Mouse (Mus musculus) C2C12 (cell line): Measurements from ENCODE around the gene Adgrf5. TPM values are rescaled to one million over a fixed set of nuclear protein-coding genes. Genes with fewer than 3 reads are reported as not detected.

Experiments
- H3K27me3 ChIP-seq: one replicate; pipeline ENCODE4 v1.6.1; 2011; ENCODE audit not compliant: control insufficient read depth, insufficient read depth, insufficient read length
- H3K36me3 ChIP-seq: one replicate; pipeline ENCODE4 v1.6.1; 2011; ENCODE audit not compliant: control insufficient read depth, insufficient read depth
- H3K4me3 ChIP-seq: one replicate; pipeline ENCODE4 v1.5.1; 2011; ENCODE audit warnings: mild to moderate bottlenecking, control low read depth; ENCODE audit not compliant: poor library complexity, insufficient read depth, severe bottlenecking
- H3K79me2 ChIP-seq: one replicate; pipeline ENCODE4 v1.6.1; 2011; ENCODE audit not compliant: control insufficient read depth, insufficient read depth
- H3K79me3 ChIP-seq: one replicate; pipeline ENCODE4 v1.6.1; 2011; ENCODE audit warnings: low read depth, control low read depth
- H3ac ChIP-seq: one replicate; pipeline ENCODE3; 2011; ENCODE audit warnings: low read depth; ENCODE audit not compliant: control insufficient read depth, insufficient read length
- CEBPB ChIP-seq: IDR thresholded peaks from one replicate; pipeline ENCODE4 v1.6.1; 2011; ENCODE audit warnings: low read depth, mild to moderate bottlenecking, control low read depth, moderate library complexity
- CTCF ChIP-seq: IDR thresholded peaks from one replicate; pipeline ENCODE4 v1.5.1; 2011; ENCODE audit not compliant: control insufficient read depth, insufficient read depth, insufficient read length
- FOSL1 ChIP-seq: IDR thresholded peaks from one replicate; pipeline ENCODE4 v1.8.0; 2011; ENCODE audit warnings: mild to moderate bottlenecking, low read length; ENCODE audit not compliant: poor library complexity, insufficient read depth, severe bottlenecking
- MAX ChIP-seq: IDR thresholded peaks from one replicate; pipeline ENCODE4 v1.6.1; 2011; ENCODE audit warnings: mild to moderate bottlenecking, control low read depth
- MYOD1 ChIP-seq: IDR thresholded peaks from one replicate; pipeline ENCODE4 v1.6.1; 2011; ENCODE audit warnings: low read depth; ENCODE audit not compliant: control insufficient read depth, insufficient read length
- MYOG ChIP-seq: IDR thresholded peaks from one replicate; pipeline ENCODE4 v1.6.1; 2011; ENCODE audit not compliant: control insufficient read depth, insufficient read length; ENCODE audit errors: extremely low read depth
- USF1 ChIP-seq: IDR thresholded peaks from one replicate; pipeline ENCODE4 v1.6.1; 2011; ENCODE audit warnings: low read depth, mild to moderate bottlenecking, control low read depth, moderate library complexity
- long read RNA-seq, 2 experiments: library from polyadenylated mRNA; unstranded; transcript quantifications; one replicate each; pipeline ENCODE4 v2.0.0; 2019 to 2020
- polyA plus RNA-seq: library from polyadenylated mRNA; unstranded; fragments of >200 nt; fragmentation: generic; extraction: Trizol; gene quantifications from one replicate; pipeline ENCODE4 v1.2.1, GENCODE M21; 2012; ENCODE audit warnings: missing spikeins

The Adgrf5 gene
- 0.07 TPM for polyA plus RNA-seq
- long read RNA-seq, experiment 1, result 0 reads
- long read RNA-seq, experiment 2, partial matches to known transcripts, result 0 of 1 reads
- long read RNA-seq, experiment 2, other reads (novel, unspliced or antisense), result 1 of 1 reads

- TF ChIP-seq FOSL1 (no peak), MYOG (no peak), MAX (no peak), CTCF (no peak), MYOD1 (no peak), CEBPB (no peak), USF1 (no peak)
- Histone ChIP-seq H3ac (no peak within 1 kb of the TSS), H3K79me2 (no peaks in the 10 kb centered on the region), H3K27me3 (no peaks in the 10 kb centered on the region), H3K4me3 (no peak within 1 kb of the TSS), H3K36me3 (no peaks in the 10 kb centered on the region), H3K79me3 (no peaks in the 10 kb centered on the region)
Measured at GRCm38 (mm10) chr17:43359826-43360619, at the start of gene Adgrf5. Gene Adgrf5 (plus strand): TSS chr17:43360451.

GRCm38 (mm10) chr17:43325986-43326671 lies 34.1 kb upstream of the Adgrf5 start:
- no peak overlapping the region for H3ac ChIP-seq
- H3K27me3 ChIP-seq, result no peaks in the 10 kb centered on the region
- H3K79me2 ChIP-seq, result no peaks in the 10 kb centered on the region
- H3K79me3 ChIP-seq, result no peaks in the 10 kb centered on the region
- no peak overlapping the region for H3K4me3 ChIP-seq
- H3K36me3 ChIP-seq, result no peaks in the 10 kb centered on the region
- no peak for TF ChIP-seq MAX
- no peak for TF ChIP-seq MYOD1
- no peak for TF ChIP-seq CEBPB
- TF ChIP-seq USF1, result no peak
- TF ChIP-seq MYOG, result no peak
- no peak for TF ChIP-seq CTCF
- TF ChIP-seq FOSL1, result no peak

GRCm38 (mm10) chr17:43326726-43327700 lies 33.2 kb upstream of the Adgrf5 start:
- TF ChIP-seq USF1 (no peak), MAX (no peak), MYOD1 (no peak), CEBPB (no peak), CTCF (no peak), MYOG (no peak)
- no peaks in the 10 kb centered on the region for H3K36me3 ChIP-seq
- no peaks in the 10 kb centered on the region for H3K79me2 ChIP-seq
- no peak overlapping the region for H3K4me3 ChIP-seq
- H3K79me3 ChIP-seq, result no peaks in the 10 kb centered on the region
- H3ac ChIP-seq, result no peak overlapping the region
- no peaks in the 10 kb centered on the region for H3K27me3 ChIP-seq

- no peaks in the 10 kb centered on the region for H3K27me3 ChIP-seq
- no peak overlapping the region for H3K4me3 ChIP-seq
- no peaks in the 10 kb centered on the region for H3K36me3 ChIP-seq
- H3ac ChIP-seq, result no peak overlapping the region
- no peaks in the 10 kb centered on the region for H3K79me2 ChIP-seq
- no peaks in the 10 kb centered on the region for H3K79me3 ChIP-seq
- no peak for TF ChIP-seq MYOG
- no peak for TF ChIP-seq CEBPB
- TF ChIP-seq MAX, result no peak
- TF ChIP-seq USF1, result no peak
- no peak for TF ChIP-seq MYOD1
- TF ChIP-seq CTCF, result no peak
- TF ChIP-seq FOSL1, result no peak
Measured at GRCm38 (mm10) chr17:43327810-43328209, 32.4 kb upstream of the Adgrf5 start.

GRCm38 (mm10) chr17:43329216-43329615 lies 31.0 kb upstream of the Adgrf5 start:
- no peaks in the 10 kb centered on the region for H3K27me3 ChIP-seq
- TF ChIP-seq CTCF (no peak), USF1 (no peak), MYOD1 (no peak), MAX (no peak), FOSL1 (no peak), MYOG (no peak), CEBPB (no peak)
- H3ac ChIP-seq, result no peak overlapping the region
- no peaks in the 10 kb centered on the region for H3K79me2 ChIP-seq
- no peaks in the 10 kb centered on the region for H3K36me3 ChIP-seq
- H3K79me3 ChIP-seq, result no peaks in the 10 kb centered on the region
- no peak overlapping the region for H3K4me3 ChIP-seq
